Mouse (Mus musculus) brain, embryonic 14.5 days (tissue): Measurements from ENCODE around the gene Depp1.

Experiments used
- CTCF ChIP-seq: fragments of 200-500 bp; IDR thresholded peaks from 2 replicates; pipeline ENCODE4 v1.5.1; 2012; ENCODE audit warnings: inconsistent platforms, mild to moderate bottlenecking, moderate library complexity, borderline replicate concordance; ENCODE audit not compliant: insufficient read depth, insufficient read length; ENCODE audit errors: extremely low read depth
- POLR2A ChIP-seq: fragments of 200-500 bp; IDR thresholded peaks from 2 replicates; pipeline ENCODE4 v1.6.1; 2012; ENCODE audit warnings: mild to moderate bottlenecking, inconsistent platforms, borderline replicate concordance; ENCODE audit not compliant: poor library complexity, insufficient read depth, insufficient read length, severe bottlenecking; ENCODE audit errors: extremely low read depth

GRCm38 (mm10) chr6:116693639-116694038 lies 43.2 kb downstream of the Depp1 start:
- no peak for TF ChIP-seq POLR2A
- TF ChIP-seq CTCF: no peak
